Mouse (Mus musculus) ZHBTc4 (cell line): ENCODE measurements at regions not wholly inside any gene's neighbourhood (a gene's known extent, or its start where the extent isn't known, plus 50 kb on each side); places are given as distances from the start of the nearest gene placed in this dataset.

Experiments
- DNase-seq: peaks from one replicate; pipeline ENCODE4 v3.0.0-alpha.2; 2011; ENCODE audit warnings: low read depth, low spot score

DNA sequence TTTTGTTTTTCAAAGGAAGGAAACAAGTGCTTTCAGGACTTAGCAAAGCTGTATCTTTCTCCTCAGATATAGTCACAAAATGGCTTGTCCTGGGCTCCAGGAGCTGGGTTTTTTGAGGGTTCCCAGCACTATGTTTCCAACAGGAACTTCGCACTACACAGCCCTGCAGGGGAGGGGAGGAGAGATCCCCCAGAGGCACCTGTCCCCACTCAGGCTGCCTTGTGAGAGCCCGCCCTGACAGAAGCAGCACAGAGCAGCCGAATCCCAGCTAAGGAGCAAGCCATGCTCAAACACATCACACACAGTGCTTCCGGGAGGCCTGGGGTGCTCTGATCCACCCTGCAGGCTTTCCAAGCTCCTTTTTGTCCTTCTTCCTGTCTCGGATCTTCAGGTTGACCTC is 108.6 kb upstream of the Cdh4 start:
- no peak for DNase-seq

DNA sequence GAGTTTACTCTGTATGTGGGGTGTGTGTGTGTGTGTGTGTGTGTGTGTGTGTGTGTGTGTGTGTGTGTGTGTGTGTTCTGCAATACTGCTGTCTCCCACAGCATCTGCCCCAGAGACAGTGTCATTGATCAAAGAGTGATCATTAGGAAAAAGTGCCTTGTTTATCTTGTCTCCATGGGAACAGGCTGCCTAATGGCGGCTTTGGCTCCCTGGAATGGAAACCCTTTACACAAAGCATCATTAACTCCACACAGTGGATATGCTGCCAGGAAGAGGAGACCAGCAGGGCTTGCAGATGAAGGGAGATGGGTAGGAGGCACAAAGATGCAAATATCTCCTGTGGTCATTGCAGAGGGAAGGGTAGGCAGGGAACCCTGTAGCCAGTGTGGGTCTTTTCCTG is 106.0 kb upstream of the Cdh4 start:
- no peak for DNase-seq

DNA sequence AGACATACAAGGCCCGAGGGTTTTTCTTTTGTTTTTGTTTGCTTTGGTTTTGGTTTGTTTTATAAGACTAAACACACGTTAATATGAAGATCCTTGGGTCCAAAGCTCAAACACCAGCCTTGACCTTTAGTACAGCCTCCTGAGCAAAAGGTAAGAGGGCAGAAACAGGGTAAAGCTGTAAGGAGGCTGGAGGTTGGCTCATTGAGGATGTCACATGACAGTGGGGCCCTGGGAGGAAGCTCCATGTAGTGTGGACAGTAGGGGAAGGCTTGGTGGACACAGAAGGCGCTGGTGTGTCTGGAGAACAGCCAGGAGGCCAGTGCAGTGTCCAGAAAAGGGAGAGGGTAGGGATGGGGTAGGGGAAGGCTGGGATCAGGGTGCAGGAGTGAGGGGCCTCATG is 89.6 kb upstream of the Cdh4 start:
- no peak for DNase-seq

DNA sequence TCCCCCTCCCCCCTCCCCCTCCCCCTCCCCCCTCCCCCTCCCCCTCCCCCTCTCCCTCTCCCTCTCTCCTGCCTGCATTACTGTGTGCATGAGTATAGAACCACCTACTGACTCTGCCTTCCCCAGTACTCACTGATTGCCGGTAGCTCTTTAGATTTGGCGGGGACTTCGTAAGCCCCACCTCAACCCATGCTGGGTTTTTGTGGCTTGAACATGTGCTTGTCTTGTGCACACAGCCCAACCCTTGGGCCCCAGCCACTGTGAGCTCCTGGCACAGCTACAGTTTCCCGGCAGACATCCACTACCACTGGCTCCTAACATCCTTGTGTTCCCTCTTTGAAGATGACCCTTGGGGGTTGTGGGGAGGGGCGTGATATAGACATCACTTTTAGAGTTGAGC is 87.4 kb upstream of the Cdh4 start:
- peak; percentile 32 for DNase-seq

DNA sequence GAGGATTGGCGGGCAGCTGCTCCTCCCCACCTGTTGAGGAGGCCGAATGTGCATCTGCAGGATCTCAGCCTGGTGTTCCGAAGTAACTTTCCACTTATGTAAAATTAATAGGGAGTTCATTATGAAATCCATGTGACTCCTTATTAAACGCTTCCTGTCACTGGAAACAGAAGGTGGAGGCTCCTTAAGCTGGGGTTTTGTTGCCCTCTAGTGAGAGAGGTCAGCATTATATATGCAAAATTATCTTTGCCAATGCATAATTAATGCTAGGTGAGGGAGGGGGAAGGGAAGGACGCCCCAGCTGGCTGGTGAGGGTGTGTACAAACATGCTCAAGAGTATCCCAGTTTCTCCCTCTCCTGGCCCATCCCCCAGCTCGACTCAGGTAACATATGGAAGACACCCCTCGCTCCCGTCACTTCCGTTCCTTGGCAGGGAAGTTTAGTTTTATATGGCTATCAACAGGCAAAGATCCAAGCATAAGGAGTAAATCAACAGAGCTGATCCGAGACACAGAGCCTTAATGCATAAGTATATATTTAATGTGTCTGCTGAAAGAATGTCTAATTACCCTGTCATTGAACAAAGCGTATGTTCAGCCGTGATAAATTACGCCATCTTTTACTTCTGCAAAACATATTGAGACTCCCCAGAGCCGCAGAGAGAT is 71.2 kb upstream of the Cdh4 start:
- DNase-seq = no peak

DNA sequence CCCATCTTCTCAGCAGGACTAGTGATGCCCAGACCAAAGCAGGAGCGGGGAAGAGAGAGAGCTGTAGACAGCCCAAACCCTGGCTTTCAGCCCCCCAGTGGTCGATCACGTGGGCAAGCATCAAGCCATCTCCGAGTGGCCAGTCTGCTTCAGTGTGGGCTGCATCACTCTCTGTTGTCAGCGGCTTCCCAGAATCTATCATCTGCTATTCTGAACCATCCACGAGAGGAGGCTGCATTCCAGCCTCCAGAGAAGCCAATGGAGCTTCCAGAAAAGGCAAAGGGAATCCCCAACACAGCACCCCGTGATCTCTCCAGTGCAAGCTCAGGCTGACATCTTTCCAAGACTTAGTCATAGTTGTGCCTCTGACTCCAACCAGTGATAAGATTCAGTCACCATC is 70.7 kb upstream of the Cdh4 start:
- no peak for DNase-seq

DNA sequence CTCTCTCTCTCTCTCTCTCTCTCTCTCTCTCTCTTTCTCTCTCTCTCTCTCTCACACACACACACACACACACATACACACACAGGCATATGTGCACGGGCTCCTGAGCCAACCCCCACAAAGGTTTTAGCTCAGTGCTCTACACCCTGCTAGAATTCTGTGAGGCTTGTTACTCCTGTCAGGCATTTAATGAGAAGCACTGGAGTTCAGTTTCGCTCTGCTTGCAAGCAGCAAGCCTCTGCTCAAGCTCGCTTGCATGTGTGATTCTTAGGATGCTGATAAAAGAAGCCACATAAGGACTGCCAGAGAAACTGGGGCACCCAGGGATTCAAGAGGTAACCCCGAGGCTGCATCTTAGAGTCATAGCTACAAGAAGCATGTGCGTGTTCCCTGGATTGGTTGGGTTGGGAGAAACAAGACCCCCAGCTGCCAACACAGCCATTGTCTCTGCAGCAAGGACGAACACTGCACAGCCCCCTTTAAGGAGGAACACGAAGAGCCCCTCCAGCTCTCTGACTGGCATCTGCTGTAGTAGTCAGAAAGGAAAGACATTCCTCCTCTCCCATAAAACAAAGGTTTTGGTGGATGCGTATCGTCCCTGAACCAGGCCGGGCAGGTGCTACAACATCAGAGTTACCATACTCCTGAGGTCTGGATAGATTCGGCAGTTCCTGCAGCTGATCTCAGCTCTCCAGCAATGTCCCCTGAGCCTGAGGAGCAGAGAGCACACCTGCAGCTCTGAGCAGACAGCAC is 62.4 kb upstream of the Cdh4 start:
- DNase-seq = no peak

GRCm38 (mm10) chr2:179380444-179380705 is 61.9 kb upstream of the Cdh4 start:
- DNase-seq = peak; percentile 8

DNA sequence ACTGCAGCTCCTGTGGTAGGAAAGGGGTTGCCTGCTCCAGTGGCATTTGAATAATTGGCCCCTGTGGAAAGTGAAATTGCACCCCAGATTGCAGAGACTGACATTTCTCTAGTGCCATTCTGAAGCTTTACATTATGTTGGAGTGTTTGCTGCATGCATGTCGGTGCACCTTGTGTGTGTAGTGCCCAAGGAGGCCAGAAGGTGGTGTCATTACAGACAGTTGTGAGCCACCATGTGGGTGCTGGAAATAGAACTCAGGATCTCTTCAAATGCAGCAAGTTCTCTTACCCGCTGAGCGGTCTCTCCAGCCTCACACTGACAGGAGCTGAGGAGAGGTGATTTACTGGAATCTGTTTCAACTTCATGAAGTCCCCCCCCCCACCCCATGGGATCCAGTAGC is 60.3 kb upstream of the Cdh4 start:
- peak; percentile 56 for DNase-seq

- no peak for DNase-seq
Observed at GRCm38 (mm10) chr2:179382594-179382993, 59.6 kb upstream of the Cdh4 start.

GRCm38 (mm10) chr2:179386871-179387270 is 55.4 kb upstream of the Cdh4 start:
- no peak for DNase-seq

- no peak for DNase-seq
Observed at GRCm38 (mm10) chr2:179390486-179390885, 51.7 kb upstream of the Cdh4 start.

- no peak for DNase-seq
Observed at GRCm38 (mm10) chr2:179390924-179391461, 51.2 kb upstream of the Cdh4 start.
